Mouse (Mus musculus) brain, embryonic 14.5 days (tissue): ENCODE measurements around the gene Pex16.

ENCODE experiments used
- CTCF ChIP-seq: fragments of 200-500 bp; IDR thresholded peaks from 2 replicates; pipeline ENCODE4 v1.5.1; 2012; ENCODE audit warnings: inconsistent platforms, mild to moderate bottlenecking, moderate library complexity, borderline replicate concordance; ENCODE audit not compliant: insufficient read depth, insufficient read length; ENCODE audit errors: extremely low read depth
- POLR2A ChIP-seq: fragments of 200-500 bp; IDR thresholded peaks from 2 replicates; pipeline ENCODE4 v1.6.1; 2012; ENCODE audit warnings: mild to moderate bottlenecking, inconsistent platforms, borderline replicate concordance; ENCODE audit not compliant: poor library complexity, insufficient read depth, insufficient read length, severe bottlenecking; ENCODE audit errors: extremely low read depth

GRCm38 (mm10) chr2:92372767-92373436 is 1.6 kb upstream of the Pex16 start:
- no peak for TF ChIP-seq POLR2A
- TF ChIP-seq CTCF, result no peak
